Mouse (Mus musculus) lung, adult 2 months (tissue): ENCODE results near the gene Man2a1.

ENCODE experiments used
- CTCF ChIP-seq: fragments of 200-500 bp; IDR thresholded peaks from 2 replicates; pipeline ENCODE4 v1.5.1; 2011; ENCODE audit warnings: mild to moderate bottlenecking, low read length, control low read depth; ENCODE audit not compliant: insufficient read depth
- POLR2A ChIP-seq: fragments of 200-500 bp; IDR thresholded peaks from 2 replicates; pipeline ENCODE4 v1.6.1; 2011; ENCODE audit warnings: low read depth, mild to moderate bottlenecking, control low read depth, low read length, borderline replicate concordance; ENCODE audit errors: extremely low read depth

DNA sequence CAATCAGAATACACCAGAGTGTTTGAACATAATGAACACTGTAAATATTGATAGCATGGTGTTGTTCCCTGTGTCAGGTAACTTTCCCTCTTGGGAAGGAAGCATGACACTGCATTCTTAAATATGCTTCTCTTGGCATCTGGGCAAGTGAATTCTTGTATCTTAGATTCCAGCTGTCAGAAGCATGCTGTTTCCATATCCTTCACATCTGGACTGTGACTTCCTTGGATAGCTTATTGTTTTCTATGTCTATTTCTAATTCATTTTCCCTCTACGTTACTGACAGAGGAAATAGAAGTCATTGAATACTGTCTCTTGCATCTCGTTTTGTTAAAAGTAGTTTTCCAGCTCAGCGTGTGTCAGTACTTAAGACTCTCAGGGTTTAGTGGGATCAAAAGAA is 9.2 kb downstream of the Man2a1 start:
- no peak for TF ChIP-seq POLR2A
- no peak for TF ChIP-seq CTCF
